Mouse (Mus musculus) myocyte (in vitro differentiated cells): ENCODE measurements around the gene Clec2g. TPM values are rescaled to one million over a fixed set of nuclear protein-coding genes. Genes with fewer than 3 reads are reported as not detected.
"Not testable (repeated sequence)": the region's sequence is repeated elsewhere in the genome, so short reads cannot be mapped to it uniquely, and the experiment has no call there.

Source experiments
- H3K27me3 ChIP-seq: one replicate; pipeline ENCODE4 v1.6.1; 2011; ENCODE audit not compliant: control insufficient read depth, insufficient read depth, insufficient read length
- H3K36me3 ChIP-seq: one replicate; pipeline ENCODE4 v1.6.1; 2011; ENCODE audit not compliant: control insufficient read depth, insufficient read depth
- H3K4me2 ChIP-seq: one replicate; pipeline ENCODE4 v1.6.1; 2011; ENCODE audit warnings: low read depth, control low read depth
- H3K4me3 ChIP-seq: one replicate; pipeline ENCODE4 v1.5.1; 2011; ENCODE audit warnings: mild to moderate bottlenecking, control low read depth, moderate library complexity
- H3K79me2 ChIP-seq: one replicate; pipeline ENCODE4 v1.6.1; 2011; ENCODE audit not compliant: control insufficient read depth, insufficient read depth
- H3ac ChIP-seq: one replicate; pipeline ENCODE4 v1.6.1; 2011; ENCODE audit not compliant: control insufficient read depth, insufficient read length
- CEBPB ChIP-seq: IDR thresholded peaks from 2 replicates; pipeline ENCODE4 v1.6.1; 2011; ENCODE audit warnings: mild to moderate bottlenecking, moderate library complexity; ENCODE audit not compliant: poor library complexity, insufficient read depth, severe bottlenecking
- E2F4 ChIP-seq: IDR thresholded peaks from one replicate; pipeline ENCODE4 v1.6.1; 2011; ENCODE audit warnings: mild to moderate bottlenecking, control low read depth, moderate library complexity; ENCODE audit not compliant: insufficient read depth
- MAX ChIP-seq: IDR thresholded peaks from one replicate; pipeline ENCODE4 v1.6.1; 2011; ENCODE audit warnings: low read depth, mild to moderate bottlenecking, control low read depth
- MYOD1 ChIP-seq, 3 experiments: IDR thresholded peaks; one replicate each; pipeline ENCODE4 v1.6.1; 2011; ENCODE audit warnings: control low read depth in 2 of 3, low read depth in 2 of 3, mild to moderate bottlenecking in 2 of 3, moderate library complexity in 1 of 3; ENCODE audit not compliant: insufficient read length in 2 of 3, control insufficient read depth in 1 of 3
- MYOG ChIP-seq, 3 experiments: IDR thresholded peaks; one replicate each; pipeline ENCODE4 v1.6.1; 2011; ENCODE audit warnings: control low read depth in 2 of 3, low read depth in 2 of 3, mild to moderate bottlenecking in 2 of 3; ENCODE audit not compliant: insufficient read length in 2 of 3, control insufficient read depth in 1 of 3, insufficient read depth in 1 of 3
- POLR2A ChIP-seq: IDR thresholded peaks from one replicate; pipeline ENCODE4 v1.6.1; 2011; ENCODE audit warnings: low read depth, mild to moderate bottlenecking, control low read depth, moderate library complexity; ENCODE audit not compliant: insufficient read length
- POLR2AphosphoS2 ChIP-seq: IDR thresholded peaks from one replicate; pipeline ENCODE4 v1.6.1; 2011; ENCODE audit warnings: low read depth, control low read depth; ENCODE audit not compliant: insufficient read length
- REST ChIP-seq: IDR thresholded peaks from one replicate; pipeline ENCODE4 v1.6.1; 2011; ENCODE audit warnings: mild to moderate bottlenecking, control low read depth, moderate library complexity; ENCODE audit not compliant: insufficient read depth, insufficient read length
- SRF ChIP-seq: IDR thresholded peaks from one replicate; pipeline ENCODE4 v1.6.1; 2011; ENCODE audit warnings: low read depth; ENCODE audit not compliant: control insufficient read depth, insufficient read length
- TCF12 ChIP-seq: IDR thresholded peaks from one replicate; pipeline ENCODE4 v1.6.1; 2011; ENCODE audit warnings: mild to moderate bottlenecking, control low read depth; ENCODE audit not compliant: poor library complexity, insufficient read depth, severe bottlenecking
- TCF3 ChIP-seq: IDR thresholded peaks from one replicate; pipeline ENCODE4 v1.6.1; 2011; ENCODE audit warnings: low read depth, control low read depth; ENCODE audit not compliant: insufficient read length
- USF1 ChIP-seq: IDR thresholded peaks from one replicate; pipeline ENCODE4 v1.6.1; 2011; ENCODE audit warnings: low read depth, mild to moderate bottlenecking, control low read depth, moderate library complexity
- polyA plus RNA-seq: library from polyadenylated mRNA; unstranded; fragments of >200 nt; fragmentation: generic; extraction: Trizol; gene quantifications from one replicate; pipeline ENCODE4 v1.2.1, GENCODE M21; 2012; ENCODE audit warnings: missing spikeins

Clec2g gene
- not detected for polyA plus RNA-seq

- not testable (repeated sequence) for H3K79me2 ChIP-seq, H3K27me3 ChIP-seq, H3K4me3 ChIP-seq, H3K4me2 ChIP-seq, H3ac ChIP-seq, H3K36me3 ChIP-seq
Observed at GRCm38 (mm10) chr6:128934081-128934480, at the start of gene Clec2g. TSS of gene Clec2g (plus strand) at chr6:128934381.

- not testable (repeated sequence) for H3ac ChIP-seq, H3K4me2 ChIP-seq, H3K4me3 ChIP-seq, H3K27me3 ChIP-seq, H3K79me2 ChIP-seq, H3K36me3 ChIP-seq
Observed at GRCm38 (mm10) chr6:128887091-128887790, 46.9 kb upstream of the Clec2g start, which contains the start of gene Clec2i. TSS of gene Clec2i (plus strand) at chr6:128887588.

- Histone ChIP-seq H3K4me2 (no peak overlapping the region), H3ac (no peak overlapping the region), H3K4me3 (no peak overlapping the region), H3K27me3 (no peaks in the 10 kb centered on the region), H3K79me2 (no peaks in the 10 kb centered on the region), H3K36me3 (no peaks in the 10 kb centered on the region)
- no peak for TF ChIP-seq MYOG (IDR thresholded peaks at IDR 0.05; ENCODE audit: control insufficient read depth in 1 of 3, insufficient read depth in 1 of 3, insufficient read length in 2 of 3, low read depth in 2 of 3)
- TF ChIP-seq CEBPB: no peak
- TF ChIP-seq POLR2A: no peak
- no peak for TF ChIP-seq E2F4
Observed at GRCm38 (mm10) chr6:128888834-128889233, 45.3 kb upstream of the Clec2g start.

- H3K36me3 ChIP-seq: no peaks in the 10 kb centered on the region
Observed at GRCm38 (mm10) chr6:128890948-128891355, 43.2 kb upstream of the Clec2g start, which contains the start of gene BC035044. TSS of gene BC035044 (minus strand) at chr6:128891126.

GRCm38 (mm10) chr6:128895404-128896001 is 38.7 kb upstream of the Clec2g start:
- Histone ChIP-seq H3K27me3 (no peaks in the 10 kb centered on the region), H3K4me2 (no peak overlapping the region), H3K4me3 (no peak overlapping the region), H3K79me2 (no peaks in the 10 kb centered on the region), H3K36me3 (no peaks in the 10 kb centered on the region), H3ac (no peak overlapping the region)
- no peak for TF ChIP-seq SRF

More at GRCm38 (mm10) chr6:128890948-128891355, 43.2 kb upstream of the Clec2g start, which contains the start of gene BC035044:
- TF ChIP-seq POLR2A (no peak), TCF3 (no peak), MYOD1 (IDR thresholded peaks at IDR 0.05; ENCODE audit: control insufficient read depth in 1 of 3, insufficient read length in 2 of 3, low read depth in 2 of 3) (no peak)
- Histone ChIP-seq H3ac (no peak within 1 kb of the TSS), H3K4me2 (no peak within 1 kb of the TSS), H3K27me3 (no peaks in the 10 kb centered on the region), H3K79me2 (no peaks in the 10 kb centered on the region), H3K4me3 (no peak within 1 kb of the TSS)

- H3K79me2 ChIP-seq: no peaks in the 10 kb centered on the region
- no peaks in the 10 kb centered on the region for H3K36me3 ChIP-seq
- no peak for TF ChIP-seq POLR2A
- no peak for TF ChIP-seq MYOG (IDR thresholded peaks at IDR 0.05; ENCODE audit: control insufficient read depth in 1 of 3, insufficient read depth in 1 of 3, insufficient read length in 2 of 3, low read depth in 2 of 3)
- TF ChIP-seq E2F4: no peak
- no peak for TF ChIP-seq MYOD1 (IDR thresholded peaks at IDR 0.05; ENCODE audit: control insufficient read depth in 1 of 3, insufficient read length in 2 of 3, low read depth in 2 of 3)
- no peak for TF ChIP-seq REST
- TF ChIP-seq SRF: no peak
- TF ChIP-seq TCF3: no peak
- no peak for TF ChIP-seq TCF12
- no peak for TF ChIP-seq MAX
- TF ChIP-seq USF1: no peak
- no peak for TF ChIP-seq CEBPB
- no peak for TF ChIP-seq POLR2AphosphoS2
- no peak overlapping the region for H3K4me3 ChIP-seq
- no peak overlapping the region for H3K4me2 ChIP-seq
- H3K27me3 ChIP-seq: no peaks in the 10 kb centered on the region
- no peak overlapping the region for H3ac ChIP-seq
Observed at GRCm38 (mm10) chr6:128900044-128900443, 34.1 kb upstream of the Clec2g start.

- H3K4me3 ChIP-seq, H3K4me2 ChIP-seq, H3ac ChIP-seq, H3K79me2 ChIP-seq, H3K36me3 ChIP-seq, H3K27me3 ChIP-seq: not testable (repeated sequence)
Observed at GRCm38 (mm10) chr6:128900796-128901552, 33.2 kb upstream of the Clec2g start.
